Mouse (Mus musculus) hindbrain, embryonic 11.5 days (tissue): ENCODE measurements around the gene Abl2. TPM values are rescaled to one million over a fixed set of nuclear protein-coding genes. Genes with fewer than 3 reads are reported as not detected.
A peak's percentile ranks its signal among the peaks of the same experiment; 100 is the strongest.

Source experiments
- ATAC-seq: fragments of 200-750 bp; cut with Nextera tagmentation; 2 replicates; pipeline ENCODE4 v1.8.0; 2017; ENCODE audit warnings: mild to moderate bottlenecking, moderate TSS enrichment, moderate library complexity; ENCODE audit not compliant: low FRiP score
- DNase-seq: peaks from one replicate; pipeline ENCODE4 v3.0.0-alpha.2; 2015; ENCODE audit warnings: low spot score
- H3K27ac ChIP-seq: fragments of 300-500 bp; sonication (generic); 2 replicates; pipeline ENCODE4 v1.5.1; 2014; ENCODE audit warnings: mild to moderate bottlenecking, low read depth, low read length
- H3K27me3 ChIP-seq: fragments of 300-500 bp; sonication (generic); 2 replicates; pipeline ENCODE4 v1.6.1; 2014; ENCODE audit warnings: mild to moderate bottlenecking, low read length, moderate library complexity, mixed read lengths; ENCODE audit not compliant: control insufficient read depth, insufficient read depth
- H3K36me3 ChIP-seq: fragments of 300-500 bp; sonication (generic); 2 replicates; pipeline ENCODE4 v1.6.1; 2014; ENCODE audit warnings: mild to moderate bottlenecking, low read length, moderate library complexity, mixed read lengths; ENCODE audit not compliant: control insufficient read depth, insufficient read depth
- H3K4me1 ChIP-seq: fragments of 300-500 bp; sonication (generic); replicated peaks from 2 replicates; pipeline ENCODE4 v1.6.1; 2014; ENCODE audit warnings: low read length, mixed read lengths; ENCODE audit not compliant: control insufficient read depth, insufficient read depth
- H3K4me2 ChIP-seq: fragments of 300-500 bp; sonication (generic); replicated peaks from 2 replicates; pipeline ENCODE4 v1.6.1; 2014; ENCODE audit warnings: mild to moderate bottlenecking, low read depth, low read length
- H3K4me3 ChIP-seq: fragments of 300-500 bp; sonication (generic); 2 replicates; pipeline ENCODE4 v1.5.1; 2014; ENCODE audit warnings: low read depth, low read length
- H3K9ac ChIP-seq: fragments of 300-500 bp; sonication (generic); 2 replicates; pipeline ENCODE4 v1.6.1; 2014; ENCODE audit warnings: low read depth, low read length
- H3K9me3 ChIP-seq: fragments of 300-500 bp; sonication (generic); 2 replicates; pipeline ENCODE4 v1.6.1; 2016; ENCODE audit warnings: low read length; ENCODE audit not compliant: control insufficient read depth
- WGBS: fragments of 180-500 bp; shearing (Covaris S2); extraction: QIAGEN DNeasy Blood & Tissue Kit; methylation state at CpG from one replicate; pipeline ENCODE4 v1.1.7; 2014; 5-methylcytosine and 5-hydroxymethylcytosine counted together
- polyA plus RNA-seq: library from polyadenylated mRNA; unstranded; fragments of >200 nt; fragmentation: Nextera tagmentation; extraction: Ambion mirVana; gene quantifications from 2 replicates; pipeline ENCODE4 v1.2.1, GENCODE M21; 2014

The Abl2 gene
- polyA plus RNA-seq, 1 experiment from 2014 or later = 8.0 TPM

- ATAC-seq (no peak), DNase-seq (peak; percentile 83)
- Histone ChIP-seq H3K9me3 (no peaks in the 10 kb centered on the region), H3K36me3 (no peaks in the 10 kb centered on the region), H3K9ac (no peak overlapping the region), H3K4me2 (no peak overlapping the region), H3K4me3 (no peak overlapping the region), H3K27ac (no peak overlapping the region), H3K4me1 (peaks cover 3% of the 10 kb centered on the region; the same call in 1 of the 2 replicates), H3K27me3 (no peaks in the 10 kb centered on the region)
- WGBS = 42% methylated on average over 12 of the region's 12 CpGs
Observed at GRCm38 (mm10) chr1:156676171-156676570, 117.6 kb downstream of the Abl2 start.

DNA sequence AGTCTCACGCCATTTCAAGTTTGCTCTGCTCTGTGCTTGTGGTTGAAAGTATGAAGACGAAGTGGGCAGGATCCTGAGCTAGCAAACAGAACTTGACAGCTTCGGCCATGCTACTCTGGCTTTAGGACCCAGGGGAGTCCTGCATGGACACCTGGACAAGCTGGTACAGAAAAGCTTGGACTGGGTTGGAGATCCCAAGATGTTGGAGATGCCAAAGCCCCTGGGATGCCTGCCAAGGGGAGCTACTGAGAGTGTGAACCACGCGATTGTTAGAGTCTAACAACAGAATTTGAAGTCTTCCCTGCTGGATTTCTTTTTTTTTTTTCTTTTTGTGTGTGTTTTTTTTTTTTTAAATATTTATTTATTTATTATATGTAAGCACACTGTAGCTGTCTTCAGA, 118.0 kb downstream of the Abl2 start:
- ATAC-seq = no peak
- H3K9ac ChIP-seq = no peak overlapping the region
- no peaks in the 10 kb centered on the region for H3K27me3 ChIP-seq
- H3K36me3 ChIP-seq = no peaks in the 10 kb centered on the region
- H3K4me2 ChIP-seq = no peak overlapping the region
- WGBS = 82% methylated on average over 5 of the region's 5 CpGs
- no peak overlapping the region for H3K4me3 ChIP-seq
- DNase-seq = no peak
- no peak overlapping the region for H3K27ac ChIP-seq
- peaks cover 3% of the 10 kb centered on the region; the same call in 1 of the 2 replicates for H3K4me1 ChIP-seq
- no peaks in the 10 kb centered on the region for H3K9me3 ChIP-seq

- WGBS = 89% methylated on average over 3 of the region's 3 CpGs
- H3K36me3 ChIP-seq = no peaks in the 10 kb centered on the region
- ATAC-seq = no peak
Observed at GRCm38 (mm10) chr1:156677230-156677629, 118.6 kb downstream of the Abl2 start.

GRCm38 (mm10) chr1:156679599-156679998, 121.0 kb downstream of the Abl2 start:
- Histone ChIP-seq H3K4me3 (no peak overlapping the region), H3K36me3 (no peaks in the 10 kb centered on the region), H3K4me1 (no peaks in the 10 kb centered on the region), H3K4me2 (no peak overlapping the region), H3K27me3 (no peaks in the 10 kb centered on the region), H3K27ac (no peak overlapping the region), H3K9me3 (no peaks in the 10 kb centered on the region), H3K9ac (no peak overlapping the region)
- WGBS = 88% methylated on average over 9 of the region's 9 CpGs
- DNase-seq = no peak
- no peak for ATAC-seq

More at GRCm38 (mm10) chr1:156677230-156677629, 118.6 kb downstream of the Abl2 start:
- H3K4me1 ChIP-seq = peaks cover 3% of the 10 kb centered on the region; the same call in 1 of the 2 replicates
- no peak overlapping the region for H3K27ac ChIP-seq
- DNase-seq = no peak
- H3K9ac ChIP-seq = no peak overlapping the region
- no peak overlapping the region for H3K4me3 ChIP-seq
- no peaks in the 10 kb centered on the region for H3K27me3 ChIP-seq
- H3K9me3 ChIP-seq = no peaks in the 10 kb centered on the region
- no peak overlapping the region for H3K4me2 ChIP-seq

DNA sequence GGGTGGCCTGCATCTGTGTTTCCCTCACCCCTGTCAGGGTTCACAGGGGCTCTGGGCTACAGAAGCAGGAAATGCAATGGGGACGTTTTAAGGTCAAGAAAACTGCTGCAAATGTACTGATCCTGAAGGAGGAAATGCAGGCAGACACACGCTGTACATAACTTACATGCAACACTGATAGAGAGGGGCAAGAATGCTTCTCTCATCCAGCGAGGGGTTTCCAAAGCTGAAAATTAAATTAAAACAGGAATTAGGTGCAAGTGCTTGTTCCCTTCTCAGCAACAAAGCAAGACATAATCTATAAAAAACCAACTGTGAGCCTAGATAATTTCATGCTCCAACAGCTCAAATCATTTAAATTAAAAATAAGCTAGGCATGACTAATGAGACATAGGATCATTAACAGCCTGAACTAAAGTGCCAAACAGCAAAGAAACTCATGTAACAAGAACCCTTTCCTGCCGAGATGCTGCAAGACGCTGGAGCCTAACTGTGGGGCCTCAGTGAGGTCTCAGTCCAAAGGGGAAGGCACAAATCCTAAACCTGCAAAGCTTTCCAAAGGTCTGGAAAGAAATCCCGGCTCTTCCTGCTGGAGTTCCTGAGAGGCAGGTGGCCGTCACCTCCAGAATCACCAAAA, 127.6 kb downstream of the Abl2 start:
- no peak for DNase-seq
- H3K36me3 ChIP-seq = no peaks in the 10 kb centered on the region
- H3K27me3 ChIP-seq = no peaks in the 10 kb centered on the region
- no peak for ATAC-seq
- H3K4me3 ChIP-seq = no peak overlapping the region
- no peak overlapping the region for H3K27ac ChIP-seq
- H3K4me2 ChIP-seq = no peak overlapping the region
- H3K4me1 ChIP-seq = no peaks in the 10 kb centered on the region
- no peak overlapping the region for H3K9ac ChIP-seq
- no peaks in the 10 kb centered on the region for H3K9me3 ChIP-seq
- WGBS = 78% methylated on average over 7 of the region's 7 CpGs

Other genes with a start within 250 kb of the Abl2 start
- not detected in 2 replicates for gene Nphs2, start 248.1 kb upstream of the Abl2 start, polyA plus RNA-seq
- gene Gm2000, start 192.7 kb upstream of the Abl2 start, polyA plus RNA-seq = 905 and 930 TPM in 2 replicates
- gene Axdnd1, start 137.6 kb upstream of the Abl2 start, polyA plus RNA-seq = 0.28 TPM in 1 of 2 replicates, not detected in the other
- gene Soat1, start 84.5 kb upstream of the Abl2 start, polyA plus RNA-seq = 18.2 and 25.7 TPM in 2 replicates
- gene Gm10031, start 34.8 kb upstream of the Abl2 start, polyA plus RNA-seq = 0.33 and 0.79 TPM in 2 replicates
- 5.5 and 6.5 TPM in 2 replicates for gene Tor3a, start 115.6 kb downstream of the Abl2 start, polyA plus RNA-seq
- gene Fam20b, start 160.3 kb downstream of the Abl2 start, polyA plus RNA-seq = 22.5 and 22.9 TPM in 2 replicates